Mouse (Mus musculus) lung, embryonic 16.5 days (tissue): ENCODE results near the gene Nhsl2. TPM values are rescaled to one million over a fixed set of nuclear protein-coding genes. Genes with fewer than 3 reads are reported as not detected.

Experiments used
- ATAC-seq: fragments of 200-750 bp; cut with Nextera tagmentation; 2 replicates; pipeline ENCODE4 v1.8.0; 2017; ENCODE audit warnings: low read depth, mild to moderate bottlenecking, moderate library complexity
- H3K27ac ChIP-seq: fragments of 300-500 bp; sonication (generic); 2 replicates; pipeline ENCODE4 v1.5.1; 2014; ENCODE audit warnings: mild to moderate bottlenecking, control low read depth, low read length
- H3K27me3 ChIP-seq: fragments of 300-500 bp; sonication (generic); 2 replicates; pipeline ENCODE4 v1.6.1; 2014; ENCODE audit warnings: low read depth, low read length, mixed read lengths; ENCODE audit not compliant: control insufficient read depth, insufficient read depth
- H3K36me3 ChIP-seq: fragments of 300-500 bp; sonication (generic); 2 replicates; pipeline ENCODE4 v1.6.1; 2014; ENCODE audit warnings: low read length; ENCODE audit not compliant: control insufficient read depth, insufficient read depth
- H3K4me1 ChIP-seq: fragments of 300-500 bp; sonication (generic); replicated peaks from 2 replicates; pipeline ENCODE4 v1.6.1; 2014; ENCODE audit warnings: low read length, mixed read lengths; ENCODE audit not compliant: control insufficient read depth, insufficient read depth
- H3K4me2 ChIP-seq: fragments of 300-500 bp; sonication (generic); 2 replicates; pipeline ENCODE4 v1.6.1; 2014; ENCODE audit warnings: low read depth, low read length, control low read depth
- H3K4me3 ChIP-seq: fragments of 300-500 bp; sonication (generic); 2 replicates; pipeline ENCODE4 v1.5.1; 2014; ENCODE audit warnings: mild to moderate bottlenecking, low read length, control low read depth
- H3K9ac ChIP-seq: fragments of 300-500 bp; sonication (generic); 2 replicates; pipeline ENCODE4 v1.6.1; 2014; ENCODE audit warnings: low read length, control low read depth
- H3K9me3 ChIP-seq: fragments of 300-500 bp; sonication (generic); 2 replicates; pipeline ENCODE4 v1.6.1; 2016; ENCODE audit warnings: low read length; ENCODE audit not compliant: control insufficient read depth
- WGBS: fragments of 180-500 bp; shearing (Covaris S2); extraction: QIAGEN DNeasy Blood & Tissue Kit; methylation state at CpG from one replicate; pipeline ENCODE4 v1.1.7; 2014; 5-methylcytosine and 5-hydroxymethylcytosine counted together
- polyA plus RNA-seq: library from polyadenylated mRNA; unstranded; fragments of >200 nt; fragmentation: Nextera tagmentation; extraction: Ambion mirVana; gene quantifications from 2 replicates; pipeline ENCODE4 v1.2.1, GENCODE M21; 2015

The Nhsl2 gene
- polyA plus RNA-seq, 1 experiment from 2014 or later = 4.5 TPM

DNA sequence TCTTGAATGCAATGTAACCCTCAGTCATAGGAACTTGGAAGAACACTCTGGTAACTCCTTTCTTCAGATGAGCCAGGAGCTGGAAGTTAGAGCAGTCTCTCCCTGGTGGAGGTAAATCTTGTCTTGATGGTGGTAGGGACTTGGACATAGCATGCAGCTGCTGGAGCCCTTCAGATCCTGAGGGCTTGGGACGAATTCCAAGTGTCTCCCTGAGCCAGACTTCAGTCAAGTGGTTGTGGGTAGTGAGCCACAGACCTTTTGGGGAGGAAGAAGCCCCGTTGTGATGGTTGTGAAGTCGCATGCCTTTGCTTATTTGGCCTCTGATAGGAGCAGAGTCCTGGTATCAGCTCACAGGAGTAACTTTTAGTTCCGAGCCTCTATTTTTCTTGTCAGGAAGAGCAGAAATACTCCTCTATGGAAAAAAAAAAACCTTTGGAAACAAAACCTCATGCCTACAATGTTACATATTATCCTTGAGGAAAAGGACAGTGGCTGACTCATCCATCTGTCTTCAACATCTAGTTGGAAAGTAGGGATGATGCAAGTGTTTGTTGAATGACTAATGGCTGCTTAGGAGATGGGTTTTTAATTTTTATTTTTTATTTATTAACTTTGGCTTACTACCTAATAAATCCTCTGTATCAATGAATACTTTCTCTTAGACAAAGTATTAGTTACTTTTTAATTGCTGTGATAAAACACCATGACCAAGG is 14.6 kb downstream of the Nhsl2 start:
- no peaks in the 10 kb centered on the region for H3K4me1 ChIP-seq
- no peak overlapping the region for H3K4me3 ChIP-seq
- WGBS = 46% methylated on average over 4 of the region's 4 CpGs
- peaks cover 2% of the 10 kb centered on the region; the same call in 1 of the 2 replicates for H3K27me3 ChIP-seq
- H3K9ac ChIP-seq = no peak overlapping the region
- no peaks in the 10 kb centered on the region for H3K9me3 ChIP-seq
- H3K4me2 ChIP-seq = no peak overlapping the region
- H3K36me3 ChIP-seq = no peaks in the 10 kb centered on the region
- no peak overlapping the region for H3K27ac ChIP-seq
- no peak for ATAC-seq

DNA sequence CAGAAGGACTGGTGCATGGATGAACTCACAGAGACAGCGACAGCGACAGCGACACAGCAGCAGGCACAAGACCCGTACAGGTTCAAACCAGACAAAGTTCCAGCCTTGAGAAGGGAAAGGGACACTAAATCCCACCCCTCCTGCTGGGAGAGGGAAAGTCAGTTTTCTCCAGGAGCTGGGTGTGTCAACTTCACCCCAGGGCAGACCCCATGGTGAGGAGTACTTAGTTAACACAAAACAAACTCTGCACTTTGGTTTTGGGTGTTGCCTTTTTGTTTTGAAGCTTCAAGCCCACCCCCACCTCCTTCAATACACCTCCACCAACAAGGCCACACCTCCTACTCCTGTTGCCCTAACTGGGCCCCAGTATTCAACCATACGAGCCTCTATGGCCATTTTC is 15.6 kb downstream of the Nhsl2 start:
- ATAC-seq = no peak
- no peaks in the 10 kb centered on the region for H3K4me1 ChIP-seq
- no peak overlapping the region for H3K4me3 ChIP-seq
- WGBS = 37% methylated on average over 5 of the region's 5 CpGs
- no peaks in the 10 kb centered on the region for H3K36me3 ChIP-seq
- H3K27ac ChIP-seq = no peak overlapping the region
- H3K4me2 ChIP-seq = no peak overlapping the region
- H3K27me3 ChIP-seq = peaks cover 2% of the 10 kb centered on the region; the same call in 1 of the 2 replicates
- no peaks in the 10 kb centered on the region for H3K9me3 ChIP-seq
- no peak overlapping the region for H3K9ac ChIP-seq

DNA sequence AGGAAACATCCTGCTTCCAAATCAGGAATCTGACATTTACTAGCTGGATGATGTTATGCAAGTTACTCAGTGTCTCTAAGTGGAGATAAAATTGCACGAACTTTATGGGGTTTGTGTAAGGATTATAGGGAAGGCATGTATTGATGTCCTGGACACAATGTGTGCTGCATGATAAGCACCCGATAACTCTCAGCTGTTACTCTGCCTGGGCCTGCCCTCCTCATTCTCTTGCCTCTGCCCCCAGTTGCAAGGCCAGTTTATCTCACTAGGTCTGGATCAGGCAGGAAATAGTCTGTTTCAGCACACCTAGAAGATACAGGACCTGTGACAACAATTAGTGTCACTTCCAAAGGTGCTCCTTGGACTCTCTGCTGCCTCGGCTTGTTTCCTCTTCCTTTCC is 25.0 kb downstream of the Nhsl2 start:
- no peak overlapping the region for H3K4me2 ChIP-seq
- peaks cover 4% of the 10 kb centered on the region for H3K27me3 ChIP-seq
- no peaks in the 10 kb centered on the region for H3K4me1 ChIP-seq
- H3K9ac ChIP-seq = no peak overlapping the region
- H3K36me3 ChIP-seq = no peaks in the 10 kb centered on the region
- no peaks in the 10 kb centered on the region for H3K9me3 ChIP-seq
- WGBS = 50% methylated on average over 3 of the region's 3 CpGs
- H3K27ac ChIP-seq = 0 out of 2 replicates have a peak overlapping the region, but pooled peaks have one; percentile 16
- H3K4me3 ChIP-seq = no peak overlapping the region
- ATAC-seq = no peak

DNA sequence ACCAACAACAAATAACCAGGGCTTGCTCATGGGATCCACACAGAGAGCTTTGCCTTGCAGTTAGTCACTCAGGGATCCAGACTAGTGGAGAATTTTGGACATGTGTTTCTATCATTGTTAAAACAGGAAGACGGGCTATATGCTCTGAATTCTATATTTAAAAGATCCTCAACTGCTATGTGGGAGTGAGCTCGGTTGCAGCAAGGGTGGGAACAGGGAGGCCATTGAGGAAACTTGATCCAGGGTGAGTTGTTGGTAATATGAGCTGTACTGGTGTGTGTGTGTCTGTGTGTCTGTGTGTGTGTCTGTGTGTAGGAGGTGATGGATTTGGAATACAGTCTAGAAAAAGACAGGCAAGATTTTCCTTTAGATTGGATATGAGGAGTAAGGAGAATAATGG is 25.7 kb downstream of the Nhsl2 start:
- Histone ChIP-seq H3K4me1 (no peaks in the 10 kb centered on the region), H3K9ac (no peak overlapping the region), H3K36me3 (no peaks in the 10 kb centered on the region), H3K4me3 (no peak overlapping the region), H3K27ac (peak overlapping the region; percentile 16; the same call in 1 of the 2 replicates), H3K27me3 (peaks cover 4% of the 10 kb centered on the region), H3K9me3 (no peaks in the 10 kb centered on the region), H3K4me2 (no peak overlapping the region)
- 27% methylated on average over 2 of the region's 2 CpGs for WGBS
- ATAC-seq = no peak

DNA sequence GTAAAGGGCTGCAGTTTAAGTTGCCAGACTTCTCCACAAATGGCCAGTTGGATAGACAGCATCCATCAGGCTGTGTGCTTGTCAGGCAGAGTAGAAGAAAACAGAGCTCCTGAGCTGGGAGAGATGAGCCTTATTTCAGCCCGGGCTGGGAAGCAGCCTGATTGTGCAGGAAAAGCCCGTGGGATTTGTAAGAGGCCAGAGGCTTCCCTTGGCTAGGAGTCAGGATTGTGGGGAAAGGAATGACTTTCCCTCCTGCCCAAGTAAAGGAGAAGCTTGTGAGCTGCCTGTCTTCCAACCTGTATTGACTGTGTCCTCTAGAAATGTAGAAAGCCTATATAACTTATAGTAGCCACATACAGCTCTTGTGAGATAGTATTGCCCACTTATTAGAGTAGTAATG is 27.0 kb downstream of the Nhsl2 start:
- peaks cover 4% of the 10 kb centered on the region for H3K27me3 ChIP-seq
- ATAC-seq = no peak

DNA sequence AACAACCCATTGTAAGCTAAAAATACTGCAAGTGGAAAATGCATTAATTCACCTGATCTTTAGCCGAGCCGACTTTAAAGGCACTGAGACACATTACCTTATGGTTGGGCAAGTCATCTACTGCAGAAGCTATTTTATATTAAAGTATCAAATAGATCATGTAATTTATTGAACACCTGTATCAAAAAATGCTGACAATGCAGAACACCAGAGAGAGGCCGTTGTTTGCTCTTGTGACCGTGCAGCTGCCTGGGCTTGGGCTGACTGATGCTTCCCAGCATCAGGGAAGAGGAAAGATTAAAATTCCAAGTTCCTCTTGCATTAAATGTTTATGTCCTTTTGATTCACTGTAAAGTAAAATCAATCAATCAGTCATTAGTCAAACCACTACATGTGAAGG is 28.7 kb downstream of the Nhsl2 start:
- no peaks in the 10 kb centered on the region for H3K36me3 ChIP-seq
- H3K4me2 ChIP-seq = no peak overlapping the region
- no peak overlapping the region for H3K4me3 ChIP-seq
- no peak overlapping the region for H3K27ac ChIP-seq
- H3K27me3 ChIP-seq = peaks cover 4% of the 10 kb centered on the region
- H3K9me3 ChIP-seq = no peaks in the 10 kb centered on the region
- 82% methylated on average over 4 of the region's 4 CpGs for WGBS
- H3K4me1 ChIP-seq = no peaks in the 10 kb centered on the region
- ATAC-seq = no peak
- no peak overlapping the region for H3K9ac ChIP-seq

More for the DNA sequence above, 27.0 kb downstream of the Nhsl2 start:
- no peaks in the 10 kb centered on the region for H3K4me1 ChIP-seq
- no peaks in the 10 kb centered on the region for H3K36me3 ChIP-seq
- no peak overlapping the region for H3K4me3 ChIP-seq
- no peak overlapping the region for H3K4me2 ChIP-seq
- 30% methylated on average over 2 of the region's 2 CpGs for WGBS
- no peak overlapping the region for H3K9ac ChIP-seq
- no peak overlapping the region for H3K27ac ChIP-seq
- no peaks in the 10 kb centered on the region for H3K9me3 ChIP-seq

DNA sequence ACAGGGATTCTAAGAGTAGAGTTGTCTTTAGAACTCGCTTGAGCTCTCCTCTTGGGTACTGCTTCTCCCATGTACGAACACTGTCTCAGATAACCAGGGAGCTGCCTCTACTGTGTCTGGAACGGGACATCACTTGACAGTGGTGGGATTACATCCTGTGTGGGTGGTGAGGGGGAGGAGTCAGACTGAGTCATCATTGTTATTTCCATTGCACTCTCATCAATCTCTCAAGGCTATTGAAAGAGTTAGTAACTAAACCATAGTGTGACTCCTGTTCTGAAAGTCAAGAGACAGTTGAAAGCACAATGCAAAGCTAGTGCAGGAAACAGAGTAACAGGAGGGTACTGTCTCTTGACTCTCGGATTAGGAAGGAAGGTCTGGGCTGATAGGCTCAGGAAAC is 29.4 kb downstream of the Nhsl2 start:
- no peak for ATAC-seq
- H3K36me3 ChIP-seq = no peaks in the 10 kb centered on the region
- WGBS = 52% methylated on average over 4 of the region's 4 CpGs
- H3K4me3 ChIP-seq = no peak overlapping the region
- H3K27ac ChIP-seq = no peak overlapping the region
- H3K27me3 ChIP-seq = peaks cover 4% of the 10 kb centered on the region
- H3K9ac ChIP-seq = no peak overlapping the region
- H3K9me3 ChIP-seq = no peaks in the 10 kb centered on the region
- H3K4me1 ChIP-seq = no peaks in the 10 kb centered on the region
- no peak overlapping the region for H3K4me2 ChIP-seq

DNA sequence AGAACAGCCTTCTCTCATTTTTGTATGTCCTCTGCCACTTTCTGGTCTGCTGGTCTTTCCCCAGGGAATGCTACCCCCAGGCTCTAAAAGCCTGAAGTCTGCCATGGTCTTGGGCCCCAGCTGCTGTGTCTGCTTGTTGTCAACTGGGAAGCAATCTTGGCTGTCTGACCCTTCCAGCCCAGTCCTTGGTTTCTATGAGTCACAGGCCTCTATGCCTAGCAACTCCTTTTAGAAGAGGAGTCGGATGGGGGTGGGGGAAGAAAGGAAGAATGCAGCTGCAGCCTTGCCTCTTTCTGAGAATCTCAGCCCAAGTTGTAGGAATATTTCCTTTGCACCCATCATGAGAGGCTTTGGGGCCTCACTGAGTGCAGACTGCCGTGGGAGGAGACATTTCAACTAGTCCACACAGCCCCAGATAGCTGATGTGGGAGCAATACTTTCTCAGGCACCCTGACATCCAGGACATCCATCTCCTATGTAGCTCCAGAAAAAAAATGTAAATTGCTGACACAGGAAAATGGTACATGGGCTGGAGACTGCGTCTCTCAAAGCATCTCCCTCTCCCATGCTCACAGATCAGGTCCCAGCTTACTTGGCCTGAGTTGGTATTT is 33.1 kb downstream of the Nhsl2 start:
- WGBS = 29% methylated on average over 3 of the region's 3 CpGs
- Histone ChIP-seq H3K27me3 (peaks cover 5% of the 10 kb centered on the region; the same call in 1 of the 2 replicates), H3K9ac (no peak overlapping the region), H3K4me3 (no peak overlapping the region), H3K27ac (no peak overlapping the region), H3K9me3 (no peaks in the 10 kb centered on the region), H3K36me3 (no peaks in the 10 kb centered on the region), H3K4me1 (no peaks in the 10 kb centered on the region), H3K4me2 (no peak overlapping the region)
- no peak for ATAC-seq

DNA sequence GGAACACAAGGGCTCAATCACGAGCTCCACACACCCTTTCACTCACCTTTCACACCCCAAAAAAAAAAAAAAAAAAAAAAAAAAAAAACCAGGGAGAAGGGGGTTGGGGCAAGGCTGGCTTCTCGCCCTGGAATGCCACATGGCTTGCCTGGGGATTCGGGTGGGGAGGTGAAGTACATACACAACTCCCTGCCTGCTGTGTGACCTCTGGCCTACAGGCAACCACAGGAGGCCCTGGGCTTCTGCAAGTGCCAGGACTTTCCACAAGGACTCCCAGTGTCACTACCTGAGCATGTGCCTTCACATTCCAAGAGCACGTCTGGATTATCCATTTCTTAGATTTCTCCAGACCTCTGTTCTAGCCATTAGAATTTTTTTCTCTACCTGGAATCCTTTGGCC is 40.2 kb downstream of the Nhsl2 start:
- H3K27ac ChIP-seq = no peak overlapping the region
- H3K4me1 ChIP-seq = no peaks in the 10 kb centered on the region
- no peak overlapping the region for H3K9ac ChIP-seq
- peak; percentile 49; the same call in 1 of the 2 replicates for ATAC-seq
- no peak overlapping the region for H3K4me2 ChIP-seq
- no peaks in the 10 kb centered on the region for H3K36me3 ChIP-seq
- H3K9me3 ChIP-seq = no peaks in the 10 kb centered on the region
- no peak overlapping the region for H3K4me3 ChIP-seq
- peaks cover 5% of the 10 kb centered on the region; the same call in 1 of the 2 replicates for H3K27me3 ChIP-seq
- 37% methylated on average over 4 of the region's 4 CpGs for WGBS
